Mouse (Mus musculus) lung, adult 2 months (tissue): Measurements from ENCODE around the gene Irf3. TPM values are rescaled to one million over a fixed set of nuclear protein-coding genes. Genes with fewer than 3 reads are reported as not detected.
"Not testable (repeated sequence)": the region's sequence is repeated elsewhere in the genome, so short reads cannot be mapped to it uniquely, and the experiment has no call there.

Experiments
- DNase-seq: peaks from one replicate; pipeline ENCODE4 v3.0.0; 2022
- H3K4me1 ChIP-seq: fragments of 200-500 bp; 2 replicates; pipeline ENCODE4 v1.6.1; 2011; ENCODE audit warnings: low read length; ENCODE audit not compliant: control insufficient read depth, insufficient read depth
- H3K4me3 ChIP-seq: fragments of 200-500 bp; replicated peaks from 2 replicates; pipeline ENCODE3; 2011; ENCODE audit warnings: low read depth, mild to moderate bottlenecking, control low read depth, low read length; ENCODE audit errors: extremely low read depth
- CTCF ChIP-seq: fragments of 200-500 bp; IDR thresholded peaks from 2 replicates; pipeline ENCODE4 v1.5.1; 2011; ENCODE audit warnings: mild to moderate bottlenecking, low read length, control low read depth; ENCODE audit not compliant: insufficient read depth
- POLR2A ChIP-seq: fragments of 200-500 bp; IDR thresholded peaks from 2 replicates; pipeline ENCODE4 v1.6.1; 2011; ENCODE audit warnings: low read depth, mild to moderate bottlenecking, control low read depth, low read length, borderline replicate concordance; ENCODE audit errors: extremely low read depth
- WGBS: fragments of 180-500 bp; shearing (Covaris S2); methylation state at CpG from one replicate; pipeline ENCODE4 v1.1.7; 2018; 5-methylcytosine and 5-hydroxymethylcytosine counted together
- polyA plus RNA-seq: library from polyadenylated mRNA; depleted of rRNA; stranded (reverse); fragments of >200 nt; gene quantifications from 2 replicates; pipeline ENCODE4 v1.2.3, GENCODE M21; 2012

Gene Irf3
- polyA plus RNA-seq, 1 experiment = 130 TPM

- not testable (repeated sequence) for DNase-seq, H3K4me3 ChIP-seq, H3K4me1 ChIP-seq
- TF ChIP-seq CTCF = 0 out of 2 replicates have a peak, but pooled peaks have one; percentile 25
- WGBS = 65% methylated on average over 5 of the region's 5 CpGs
Measured at GRCm38 (mm10) chr7:45023711-45024110, 26.3 kb downstream of the Irf3 start.

- 74% methylated on average over 15 of the region's 15 CpGs for WGBS
- no peak for TF ChIP-seq CTCF
- no peak for TF ChIP-seq POLR2A
- Histone ChIP-seq H3K4me3 (no peak overlapping the region), H3K4me1 (0 out of 2 replicates have a peak, but pooled peaks cover under 1% of the 10 kb centered on the region)
- no peak for DNase-seq
Measured at GRCm38 (mm10) chr7:45024281-45025248, 27.1 kb downstream of the Irf3 start.

GRCm38 (mm10) chr7:45025601-45026220 lies 28.3 kb downstream of the Irf3 start:
- DNase-seq = no peak
- TF ChIP-seq CTCF (no peak), POLR2A (no peak)

GRCm38 (mm10) chr7:45026256-45026655 lies 28.8 kb downstream of the Irf3 start:
- DNase-seq = no peak
- TF ChIP-seq POLR2A (no peak), CTCF (no peak)
- Histone ChIP-seq H3K4me1 (no peaks in the 10 kb centered on the region), H3K4me3 (no peak overlapping the region)
- 72% methylated on average over 2 of the region's 2 CpGs for WGBS

More at GRCm38 (mm10) chr7:45025601-45026220, 28.3 kb downstream of the Irf3 start:
- Histone ChIP-seq H3K4me1 (no peaks in the 10 kb centered on the region), H3K4me3 (no peak overlapping the region)
- WGBS = 61% methylated on average over 8 of the region's 8 CpGs

GRCm38 (mm10) chr7:45027761-45028160 lies 30.3 kb downstream of the Irf3 start:
- H3K4me3 ChIP-seq = no peak overlapping the region
- WGBS = 84% methylated on average over 9 of the region's 9 CpGs
- TF ChIP-seq CTCF (no peak), POLR2A (no peak)
- no peak for DNase-seq
- H3K4me1 ChIP-seq = no peaks in the 10 kb centered on the region

- TF ChIP-seq CTCF (no peak), POLR2A (no peak)
- Histone ChIP-seq H3K4me1 (no peaks in the 10 kb centered on the region), H3K4me3 (no peak overlapping the region)
- WGBS = 84% methylated on average over 11 of the region's 11 CpGs
- no peak for DNase-seq
Measured at GRCm38 (mm10) chr7:45028351-45028750, 30.9 kb downstream of the Irf3 start.

GRCm38 (mm10) chr7:45029995-45030394 lies 32.5 kb downstream of the Irf3 start:
- Histone ChIP-seq H3K4me3 (no peak overlapping the region), H3K4me1 (no peaks in the 10 kb centered on the region)
- no peak for DNase-seq
- WGBS = 91% methylated on average over 6 of the region's 6 CpGs
- TF ChIP-seq CTCF (no peak), POLR2A (no peak)

GRCm38 (mm10) chr7:45030857-45031256 lies 33.4 kb downstream of the Irf3 start:
- TF ChIP-seq POLR2A (no peak), CTCF (no peak)
- no peak for DNase-seq
- WGBS = 96% methylated on average over 8 of the region's 8 CpGs
- no peak overlapping the region for H3K4me3 ChIP-seq
- H3K4me1 ChIP-seq = no peaks in the 10 kb centered on the region

- no peaks in the 10 kb centered on the region for H3K4me1 ChIP-seq
- DNase-seq = no peak
- WGBS = 93% methylated on average over 19 of the region's 19 CpGs
- no peak overlapping the region for H3K4me3 ChIP-seq
- TF ChIP-seq CTCF = no peak
- no peak for TF ChIP-seq POLR2A
Measured at GRCm38 (mm10) chr7:45033722-45034359, 36.4 kb downstream of the Irf3 start.
